Mouse (Mus musculus) kidney, postnatal 0 days (tissue): Measurements from ENCODE around the gene Rab40c. TPM values are rescaled to one million over a fixed set of nuclear protein-coding genes. Genes with fewer than 3 reads are reported as not detected.

Experiments used
- ATAC-seq: fragments of 200-750 bp; cut with Nextera tagmentation; replicated peaks from 2 replicates; pipeline ENCODE4 v1.8.0; 2017; ENCODE audit warnings: low read depth, moderate number of reproducible peaks, moderate TSS enrichment, moderate library complexity; ENCODE audit not compliant: low FRiP score
- DNase-seq: peaks from one replicate; pipeline ENCODE4 v3.0.0-alpha.2; 2016; ENCODE audit warnings: low spot score
- H3K27ac ChIP-seq: fragments of 300-500 bp; sonication (generic); 2 replicates; pipeline ENCODE4 v1.5.1; 2014; ENCODE audit warnings: mild to moderate bottlenecking
- H3K27me3 ChIP-seq: fragments of 300-500 bp; sonication (generic); 2 replicates; pipeline ENCODE4 v1.6.1; 2014; ENCODE audit warnings: low read length, mixed read lengths; ENCODE audit not compliant: insufficient read depth
- H3K36me3 ChIP-seq: fragments of 300-500 bp; sonication (generic); 2 replicates; pipeline ENCODE4 v1.6.1; 2014; ENCODE audit warnings: low read length, mixed read lengths; ENCODE audit not compliant: insufficient read depth
- H3K4me1 ChIP-seq: fragments of 300-500 bp; sonication (generic); replicated peaks from 2 replicates; pipeline ENCODE4 v1.6.1; 2014; ENCODE audit warnings: antibody characterized with exemption, low read length, mixed read lengths; ENCODE audit not compliant: insufficient read depth
- H3K4me2 ChIP-seq: fragments of 300-500 bp; sonication (generic); 2 replicates; pipeline ENCODE4 v1.6.1; 2014; ENCODE audit warnings: mild to moderate bottlenecking, low read length, moderate library complexity, mixed read lengths
- H3K4me3 ChIP-seq: fragments of 300-500 bp; sonication (generic); replicated peaks from 2 replicates; pipeline ENCODE4 v1.5.1; 2014; ENCODE audit warnings: low read depth, low read length
- H3K9ac ChIP-seq: fragments of 300-500 bp; sonication (generic); 2 replicates; pipeline ENCODE4 v1.6.1; 2014; ENCODE audit warnings: low read depth, low read length
- H3K9me3 ChIP-seq: fragments of 300-500 bp; sonication (generic); replicated peaks from 2 replicates; pipeline ENCODE4 v1.6.1; 2016; ENCODE audit warnings: low read length, inconsistent platforms, mixed read lengths
- CTCF ChIP-seq: IDR thresholded peaks from 2 replicates; pipeline ENCODE4 v1.5.1; 2016; ENCODE audit warnings: antibody characterized with exemption, low read depth, mild to moderate bottlenecking, moderate library complexity
- WGBS: fragments of 180-500 bp; shearing (Covaris S2); extraction: QIAGEN DNeasy Blood & Tissue Kit; methylation state at CpG from one replicate; pipeline ENCODE4 v1.1.7; 2014; 5-methylcytosine and 5-hydroxymethylcytosine counted together
- polyA plus RNA-seq: library from polyadenylated mRNA; unstranded; fragments of >200 nt; fragmentation: Nextera tagmentation; extraction: Ambion mirVana; gene quantifications from 2 replicates; pipeline ENCODE4 v1.2.1, GENCODE M21; 2015

Gene Rab40c
- polyA plus RNA-seq, 1 experiment from 2014 or later: 20.4 TPM

- no peak overlapping the region for H3K4me2 ChIP-seq
- no peaks in the 10 kb centered on the region for H3K36me3 ChIP-seq
- 68% methylated on average over 8 of the region's 8 CpGs for WGBS
- no peak overlapping the region for H3K27ac ChIP-seq
- no peak overlapping the region for H3K9ac ChIP-seq
- H3K4me1 ChIP-seq: peaks cover 2% of the 10 kb centered on the region; the same call in 1 of the 2 replicates
- TF ChIP-seq CTCF: no peak
- H3K9me3 ChIP-seq: no peaks in the 10 kb centered on the region
- H3K4me3 ChIP-seq: no peak overlapping the region
- ATAC-seq (no peak), DNase-seq (no peak)
- H3K27me3 ChIP-seq: peaks cover 13% of the 10 kb centered on the region
These were observed 28.5 kb upstream of the Rab40c start for GRCm38 (mm10) chr17:25948051-25948450.

GRCm38 (mm10) chr17:25947576-25947975, 28.0 kb upstream of the Rab40c start:
- H3K27me3 ChIP-seq: peaks cover 12% of the 10 kb centered on the region
- no peaks in the 10 kb centered on the region for H3K36me3 ChIP-seq
- H3K4me2 ChIP-seq: no peak overlapping the region
- H3K4me3 ChIP-seq: no peak overlapping the region
- H3K27ac ChIP-seq: no peak overlapping the region
- no peak for ATAC-seq
- 69% methylated on average over 4 of the region's 4 CpGs for WGBS
- no peak for DNase-seq
- TF ChIP-seq CTCF: no peak
- 0 out of 2 replicates have a peak overlapping the region, but pooled peaks have one; percentile 18 for H3K9ac ChIP-seq
- no peaks in the 10 kb centered on the region for H3K9me3 ChIP-seq
- peaks cover 2% of the 10 kb centered on the region; the same call in 1 of the 2 replicates for H3K4me1 ChIP-seq

- Histone ChIP-seq H3K27me3 (peaks cover 5% of the 10 kb centered on the region; the same call in 1 of the 2 replicates), H3K9me3 (no peaks in the 10 kb centered on the region), H3K4me1 (peaks cover 2% of the 10 kb centered on the region; the same call in 1 of the 2 replicates), H3K27ac (peak overlapping the region; percentile 71; the same call in 1 of the 2 replicates), H3K4me2 (no peak overlapping the region), H3K36me3 (no peaks in the 10 kb centered on the region), H3K9ac (0 out of 2 replicates have a peak overlapping the region, but pooled peaks have one; percentile 18), H3K4me3 (no peak overlapping the region)
- 84% methylated on average over 8 of the region's 8 CpGs for WGBS
- TF ChIP-seq CTCF: no peak
- DNase-seq (no peak), ATAC-seq (no peak)
These were observed 27.4 kb upstream of the Rab40c start for GRCm38 (mm10) chr17:25946891-25947290.

GRCm38 (mm10) chr17:25946349-25946748, 26.8 kb upstream of the Rab40c start:
- Histone ChIP-seq H3K27me3 (peaks cover 4% of the 10 kb centered on the region; the same call in 1 of the 2 replicates), H3K4me3 (no peak overlapping the region), H3K9me3 (no peaks in the 10 kb centered on the region), H3K4me2 (no peak overlapping the region), H3K9ac (no peak overlapping the region), H3K4me1 (peaks cover 2% of the 10 kb centered on the region; the same call in 1 of the 2 replicates), H3K36me3 (no peaks in the 10 kb centered on the region), H3K27ac (peak overlapping the region; percentile 71; the same call in 1 of the 2 replicates)
- ATAC-seq (no peak), DNase-seq (no peak)
- WGBS: 77% methylated on average over 7 of the region's 7 CpGs
- no peak for TF ChIP-seq CTCF

GRCm38 (mm10) chr17:25945517-25946155, 26.1 kb upstream of the Rab40c start:
- Histone ChIP-seq H3K36me3 (no peaks in the 10 kb centered on the region), H3K9me3 (no peaks in the 10 kb centered on the region), H3K4me1 (peaks cover 5% of the 10 kb centered on the region), H3K4me2 (no peak overlapping the region), H3K4me3 (no peak overlapping the region), H3K9ac (no peak overlapping the region), H3K27ac (peak overlapping the region; percentile 71), H3K27me3 (no peaks in the 10 kb centered on the region)
- ATAC-seq: peak; percentile 70
- no peak for TF ChIP-seq CTCF
- WGBS: 31% methylated on average over 9 of the region's 9 CpGs
- DNase-seq: peak; percentile 15

- Histone ChIP-seq H3K36me3 (no peaks in the 10 kb centered on the region), H3K9me3 (no peaks in the 10 kb centered on the region), H3K27me3 (no peaks in the 10 kb centered on the region), H3K4me3 (no peak within 1 kb of the TSS), H3K4me1 (peaks cover 7% of the 10 kb centered on the region), H3K9ac (no peak within 1 kb of the TSS), H3K27ac (peak within 1 kb of the TSS; percentile 71), H3K4me2 (no peak within 1 kb of the TSS)
- ATAC-seq: no peak
- 63% methylated on average over 6 of the region's 6 CpGs for WGBS
- no peak for DNase-seq
- no peak for TF ChIP-seq CTCF
These were observed 25.0 kb upstream of the Rab40c start, which contains the start of the genes Pigq and Nhlrc4 for GRCm38 (mm10) chr17:25944366-25945163. Gene Pigq (minus strand): TSS chr17:25944936. Gene Nhlrc4 (minus strand): TSS chr17:25944961.
